Mouse (Mus musculus) brain, adult 2 months (tissue): Measurements from ENCODE around the gene Txk.

Experiments
- DNase-seq: peaks from one replicate; pipeline ENCODE4 v3.0.0; 2011; ENCODE audit warnings: low read depth, low spot score

Gene Txk

DNA sequence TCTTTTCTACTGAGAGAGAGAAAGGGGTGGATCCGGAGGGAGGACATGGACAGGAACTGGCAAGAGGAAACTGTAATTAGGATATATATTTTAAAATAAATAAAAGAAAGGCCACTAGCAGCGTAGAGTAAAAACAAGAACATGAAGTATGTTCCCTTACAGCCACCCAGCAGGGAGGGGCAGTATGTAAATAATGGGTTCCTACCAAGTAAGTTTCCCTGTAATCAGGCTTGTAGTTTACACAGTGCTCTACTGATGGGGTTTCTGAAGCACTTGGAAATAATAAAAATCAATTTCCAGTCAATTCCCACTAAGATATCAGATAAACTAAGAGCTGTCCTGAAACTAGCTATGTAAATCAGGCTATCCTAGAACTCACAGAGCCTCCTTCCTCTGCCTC lies 57.9 kb downstream of the Txk start:
- DNase-seq: no peak

DNA sequence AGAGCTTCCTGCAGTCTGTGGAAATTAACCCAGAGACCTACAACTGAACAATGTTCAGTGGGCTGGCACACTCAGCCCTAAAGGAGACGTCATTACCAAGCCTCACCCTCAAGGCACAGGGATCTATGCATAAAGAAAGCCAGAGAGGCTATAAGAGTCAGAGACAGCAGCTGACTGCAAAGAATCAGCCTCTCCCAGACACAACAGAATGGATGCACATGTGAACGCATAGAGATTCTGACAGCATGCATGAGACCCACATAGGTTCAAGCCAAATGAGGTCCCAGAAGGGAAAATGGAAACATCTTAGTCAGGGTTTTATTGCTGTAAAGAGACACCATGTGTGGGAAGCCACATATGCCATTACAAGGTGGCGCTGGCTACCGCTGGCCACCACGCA lies 62.1 kb downstream of the Txk start:
- no peak for DNase-seq

DNA sequence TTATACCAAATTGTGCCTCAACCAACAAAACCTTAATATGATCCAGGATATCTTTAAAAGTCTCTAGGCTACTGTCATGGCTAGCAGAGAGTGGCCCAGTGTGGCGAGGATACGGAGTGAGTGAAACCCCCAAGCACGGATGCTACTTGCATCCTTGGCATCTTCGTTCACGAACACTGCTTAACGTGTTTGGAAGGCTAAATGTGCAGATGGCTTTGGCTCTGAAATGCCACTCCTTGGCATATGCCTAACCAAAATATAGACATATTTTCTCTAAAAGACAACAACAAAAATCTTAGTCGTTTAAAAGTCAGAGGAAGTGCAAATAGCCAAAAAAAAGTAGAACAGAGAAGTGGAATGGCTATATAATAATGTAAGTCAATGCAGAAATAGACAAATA lies 63.0 kb downstream of the Txk start:
- peak; percentile 10 for DNase-seq

DNA sequence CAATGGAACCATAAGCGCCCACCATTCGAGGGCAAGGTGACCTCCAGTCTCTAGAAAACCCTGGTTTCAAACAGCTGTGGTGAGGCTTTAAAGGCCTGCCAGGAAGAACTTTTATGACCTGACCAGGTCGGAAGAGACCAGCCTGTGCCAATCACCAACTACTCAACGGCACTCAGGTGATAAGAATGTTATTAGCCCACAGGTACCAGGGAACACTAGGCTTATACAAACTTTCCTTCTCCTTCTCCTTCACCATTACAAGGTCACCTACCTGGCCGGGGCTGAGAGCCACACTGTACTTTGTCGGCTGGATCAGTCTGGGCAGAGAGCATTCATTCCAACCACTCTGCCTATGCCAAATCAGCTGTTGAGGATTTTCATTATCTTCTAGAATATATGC lies 71.1 kb downstream of the Txk start:
- no peak for DNase-seq

DNA sequence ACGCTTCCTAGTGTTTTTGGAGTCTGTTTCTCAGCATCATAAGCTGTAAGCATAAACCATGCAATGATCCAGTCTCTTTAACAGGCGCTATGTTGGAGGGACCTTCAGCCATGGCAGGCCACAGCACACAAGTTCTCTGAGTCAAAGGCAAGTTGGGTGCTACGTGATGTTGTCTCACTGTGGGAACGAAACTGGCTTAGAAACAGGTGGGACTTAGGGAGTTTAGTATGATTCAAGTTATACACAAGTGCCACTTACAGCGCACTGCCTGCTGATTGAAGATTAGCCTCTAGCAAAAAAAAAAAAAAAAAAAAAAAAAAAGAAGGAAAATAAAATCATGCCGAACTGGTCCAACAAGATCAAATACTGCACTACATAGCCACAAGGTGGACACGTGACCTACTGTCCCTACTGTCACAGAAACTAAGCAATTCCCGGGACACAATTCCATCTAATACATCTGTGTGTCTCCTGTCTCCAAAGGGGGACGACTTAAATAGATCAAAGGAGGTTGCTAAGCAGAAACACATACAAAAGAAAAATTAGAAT lies 77.5 kb downstream of the Txk start:
- no peak for DNase-seq

DNA sequence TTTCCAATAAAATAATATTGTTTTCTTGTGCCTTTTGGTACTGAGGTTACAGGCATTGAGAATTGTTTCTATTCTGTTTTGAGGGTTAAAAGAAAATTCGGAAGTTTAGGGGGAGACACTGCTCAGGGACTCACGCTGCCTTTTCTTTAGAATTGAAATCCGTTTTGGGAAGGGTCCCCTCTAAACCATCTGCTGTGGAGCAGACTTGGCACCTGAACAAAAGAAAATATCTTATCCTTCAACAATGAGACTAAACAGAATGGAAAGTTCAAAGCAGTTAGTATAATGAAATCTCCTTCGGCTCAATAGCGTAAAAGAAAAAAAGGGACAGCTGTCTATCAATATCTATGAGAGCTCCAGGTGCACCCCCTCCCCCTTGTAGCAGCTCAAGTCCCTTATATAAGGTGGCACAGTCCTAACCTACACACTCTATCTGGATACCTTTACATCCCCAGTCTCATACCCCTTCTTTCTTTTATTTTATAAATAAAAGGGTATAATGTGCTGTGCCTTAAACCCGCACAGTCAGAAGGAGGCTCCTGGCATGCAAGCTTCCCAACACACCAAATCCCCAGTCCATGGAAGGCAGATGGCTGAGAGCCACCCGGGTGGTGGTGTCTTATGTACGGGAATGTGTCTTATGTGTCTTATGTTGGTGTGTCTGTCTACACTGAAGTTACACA lies 81.4 kb downstream of the Txk start:
- DNase-seq: no peak

DNA sequence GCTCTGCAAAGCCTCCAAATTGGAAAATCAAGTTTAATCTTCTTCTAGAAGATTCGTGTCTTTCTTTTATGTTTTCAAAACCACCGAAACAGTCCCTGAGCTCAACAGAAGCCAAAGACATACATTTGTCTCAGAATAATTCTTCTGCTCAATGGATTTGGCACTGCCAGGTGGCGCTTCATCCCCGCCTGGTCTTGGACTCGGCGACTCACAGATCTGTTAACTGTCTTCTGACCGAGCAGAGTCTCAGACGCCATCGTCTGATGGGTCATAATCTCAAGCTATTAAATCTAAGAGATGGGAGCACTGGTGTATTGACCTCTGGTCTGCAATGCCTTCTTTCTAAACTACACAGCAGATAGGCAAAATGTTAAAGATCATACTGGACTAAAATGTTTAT lies 84.2 kb downstream of the Txk start:
- DNase-seq: no peak

DNA sequence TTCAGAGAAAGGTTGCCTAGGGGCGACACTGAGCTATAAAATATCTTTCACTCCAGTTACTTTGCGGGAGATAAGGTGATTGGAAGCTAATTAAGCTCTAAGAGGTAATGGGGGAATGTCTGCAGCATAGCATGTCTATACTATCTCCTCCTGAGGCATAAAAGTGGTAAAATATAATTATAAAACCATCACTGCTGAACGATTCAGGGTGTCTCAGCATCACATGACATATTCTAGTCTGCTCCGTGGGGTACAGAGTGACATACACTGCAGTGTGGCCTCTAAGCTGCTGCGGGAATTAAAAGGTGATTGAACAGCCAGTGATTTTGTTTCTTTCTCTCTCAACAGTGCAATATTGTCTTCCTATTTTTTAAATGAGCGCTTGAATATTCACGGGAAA lies 86.1 kb downstream of the Txk start:
- DNase-seq: no peak

DNA sequence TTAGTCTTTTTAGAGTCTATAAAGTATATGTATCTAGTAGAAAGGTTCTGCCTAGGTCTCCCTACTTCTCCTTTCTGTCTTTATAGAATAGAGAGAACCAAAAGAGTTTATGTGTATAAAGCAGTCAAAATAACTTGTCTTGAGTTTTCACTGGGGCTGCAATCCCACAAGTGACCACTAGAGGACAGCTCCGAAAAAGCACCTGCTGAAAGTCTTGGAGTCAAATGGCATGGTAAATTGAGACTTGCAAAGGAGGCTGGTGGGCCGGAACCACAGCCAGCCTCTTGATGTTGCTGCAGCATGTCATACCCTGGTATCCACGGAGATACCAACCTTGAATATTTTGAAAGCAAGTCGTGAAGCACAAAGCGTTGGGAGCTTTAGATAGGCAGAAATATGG lies 87.3 kb downstream of the Txk start:
- peak; percentile 67 for DNase-seq

DNA sequence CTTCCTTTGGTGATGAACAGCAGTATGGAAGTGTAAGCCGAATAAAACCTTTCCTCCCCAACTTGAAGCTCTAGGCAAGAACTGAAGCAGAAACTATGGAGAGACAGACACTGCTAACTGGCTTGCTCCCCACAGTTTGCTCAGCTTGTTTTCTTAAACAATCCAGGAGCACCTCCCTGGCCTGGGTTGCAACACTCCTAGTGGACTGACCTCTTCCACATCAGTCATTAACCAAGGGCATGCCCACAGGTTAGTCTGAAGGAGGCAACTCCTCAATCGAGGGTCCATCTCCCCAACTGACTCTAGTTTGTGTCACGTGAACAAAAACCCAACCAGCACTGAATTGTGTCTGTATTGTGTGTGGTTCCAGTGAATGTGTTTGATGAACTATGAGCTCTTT lies 87.7 kb downstream of the Txk start:
- DNase-seq: no peak

DNA sequence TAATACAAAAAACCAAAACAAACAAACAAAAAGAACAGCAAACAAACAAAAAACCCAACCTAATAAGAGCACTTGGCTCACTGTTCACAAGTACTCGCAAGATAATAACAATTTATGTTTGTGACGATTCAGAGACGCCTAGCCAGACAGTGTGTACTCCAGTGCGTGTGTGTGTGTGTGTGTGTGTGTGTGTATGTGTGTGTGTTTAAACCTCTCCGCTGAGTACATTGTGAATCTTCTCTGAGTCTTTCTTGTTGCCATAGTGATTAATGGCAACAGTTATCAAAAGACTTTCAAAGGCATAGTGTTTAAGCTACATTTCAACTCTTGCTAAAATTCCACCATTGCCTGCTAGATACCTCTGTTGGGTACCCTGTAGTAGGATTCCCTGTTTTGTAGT lies 88.5 kb downstream of the Txk start:
- DNase-seq: peak; percentile 6

DNA sequence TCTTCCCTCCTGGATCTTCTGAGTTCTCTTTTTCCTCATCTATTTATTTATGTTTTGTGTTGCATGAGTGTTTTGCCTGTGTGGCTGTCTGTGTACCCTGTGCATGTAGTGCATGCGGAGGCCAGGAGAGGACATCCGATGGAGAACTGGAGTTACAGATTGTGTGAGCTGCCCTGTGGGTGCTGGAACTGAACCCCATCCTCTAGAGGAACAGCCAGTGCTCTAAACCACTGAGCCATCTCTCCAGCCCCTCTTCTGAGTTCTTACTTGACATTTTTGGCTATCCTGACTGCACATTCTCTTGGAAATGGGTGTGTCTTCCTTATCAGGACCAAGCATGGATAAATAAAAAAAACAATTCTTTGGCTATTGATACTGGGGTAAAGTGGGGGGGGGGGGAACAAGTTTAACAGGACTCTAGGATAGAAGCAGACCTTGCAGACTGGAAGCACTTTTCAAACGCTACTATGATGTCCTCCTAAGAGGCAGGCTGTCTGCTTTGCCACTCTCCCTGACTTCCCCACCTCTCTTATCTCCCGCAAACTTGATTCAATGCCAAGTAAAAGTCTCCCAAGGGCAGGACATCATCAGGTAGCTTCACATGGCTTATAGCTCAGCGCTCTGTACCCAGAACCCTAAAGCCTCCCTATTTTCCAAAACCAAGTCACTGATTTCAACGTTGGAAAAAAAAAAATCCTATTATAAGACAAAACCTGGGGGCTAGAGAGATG lies 91.4 kb downstream of the Txk start:
- no peak for DNase-seq

DNA sequence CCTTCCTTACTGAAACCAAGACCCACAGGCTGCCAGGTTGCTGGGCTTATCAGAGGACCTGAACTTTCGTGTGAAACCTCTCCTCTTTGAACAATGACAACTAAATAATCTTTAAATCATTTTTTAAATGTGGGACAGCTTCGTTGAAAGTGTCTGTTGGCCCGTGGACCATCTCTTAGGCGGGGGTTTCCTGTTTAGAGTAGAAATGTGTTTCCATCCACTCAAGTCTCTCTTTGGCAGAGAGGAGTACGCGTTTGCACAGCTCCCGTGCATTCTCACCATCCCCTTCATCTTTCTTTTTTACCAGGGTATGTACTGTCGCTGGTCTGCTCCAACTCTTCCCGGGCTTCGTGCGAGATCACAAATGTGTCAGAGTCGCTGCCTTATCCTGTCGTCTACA lies 94.2 kb downstream of the Txk start:
- no peak for DNase-seq

DNA sequence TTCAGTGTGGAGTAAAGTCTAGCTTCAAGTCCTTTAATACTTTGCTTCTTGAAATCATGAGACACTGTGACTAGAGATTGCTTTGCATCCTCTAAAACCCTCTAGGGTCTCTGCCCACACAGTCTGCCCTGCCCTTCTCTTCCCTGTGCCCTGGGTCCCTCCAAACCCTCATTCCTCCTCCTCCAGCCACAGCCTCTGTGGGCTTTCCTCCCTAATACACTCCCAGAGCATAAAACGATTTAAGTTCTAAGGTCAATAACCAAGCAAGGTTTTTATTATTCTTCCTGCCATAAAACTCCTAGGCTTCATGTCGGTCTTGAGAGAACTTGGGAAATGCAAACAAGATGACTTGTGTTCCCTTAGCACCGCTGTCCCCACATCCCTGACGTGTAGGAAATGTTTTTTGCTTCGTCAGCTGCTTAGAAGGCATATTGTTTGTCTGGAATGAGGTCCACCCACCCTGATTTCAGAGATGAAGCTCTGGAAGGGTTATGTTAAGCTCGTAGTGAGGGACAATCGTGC lies 96.2 kb downstream of the Txk start:
- DNase-seq: no peak

DNA sequence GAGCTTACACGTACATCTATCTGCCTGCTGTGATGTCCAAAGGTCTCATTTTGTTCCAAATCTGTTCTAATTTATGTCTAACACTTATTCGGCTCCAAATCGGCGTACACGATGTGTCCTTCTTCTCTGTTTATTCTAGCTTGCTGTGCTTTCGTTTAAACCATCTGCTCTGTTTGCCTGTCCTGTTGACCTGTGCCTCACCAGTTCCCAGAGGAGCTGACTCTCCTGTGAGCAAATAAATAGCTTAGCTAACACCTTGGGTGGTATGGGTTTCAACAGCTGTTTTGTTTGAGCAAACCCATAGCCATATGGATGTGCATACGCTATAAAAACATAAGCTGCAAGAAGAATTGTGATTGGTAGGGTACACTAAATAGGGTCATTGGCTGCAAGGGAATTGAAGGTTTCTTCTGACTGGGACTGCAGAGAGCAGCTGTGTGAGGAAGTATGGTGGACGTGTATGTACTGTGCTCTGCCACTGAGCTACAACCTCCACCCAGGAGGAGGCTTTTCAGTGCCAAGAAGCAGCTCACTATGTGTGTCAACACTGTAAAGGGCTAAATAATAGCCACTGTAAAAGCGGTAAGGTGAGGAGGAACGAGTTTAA lies 99.4 kb downstream of the Txk start:
- DNase-seq: no peak

DNA sequence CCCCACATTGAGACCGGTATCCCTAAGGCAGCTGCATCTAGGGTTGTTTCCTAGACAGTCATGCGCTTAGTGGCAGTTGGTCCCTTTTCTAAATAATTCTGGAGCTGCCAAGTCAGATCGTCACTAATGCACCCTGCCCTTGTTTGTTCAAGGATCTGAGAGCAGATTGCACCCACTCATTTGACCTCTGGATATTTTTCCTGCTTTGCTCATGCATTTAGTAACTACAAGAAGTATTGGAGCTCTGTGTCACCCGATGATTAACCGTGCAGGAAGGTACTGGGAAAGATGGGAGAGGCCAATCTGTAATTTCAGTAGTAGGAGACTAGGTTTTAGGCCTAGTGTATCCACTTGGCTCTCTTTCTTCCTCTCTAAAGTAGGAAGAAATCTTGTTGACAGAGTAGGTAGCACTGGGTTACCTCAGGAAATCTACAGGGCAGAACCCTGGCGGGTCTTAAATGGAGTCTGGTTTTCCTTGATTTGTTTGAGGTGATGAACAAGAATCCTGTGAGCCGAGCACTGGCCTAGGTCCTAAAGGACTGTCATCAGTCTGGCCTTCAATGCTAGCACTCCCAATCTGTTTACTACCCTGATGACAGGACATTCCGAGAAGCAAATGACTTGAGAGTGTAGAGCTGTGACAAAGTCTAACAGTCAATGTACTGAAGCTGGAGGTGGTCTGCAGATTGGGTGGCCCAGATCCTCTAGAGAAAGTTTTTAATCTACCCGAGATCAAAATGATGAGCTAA lies 103.4 kb downstream of the Txk start:
- no peak for DNase-seq

DNA sequence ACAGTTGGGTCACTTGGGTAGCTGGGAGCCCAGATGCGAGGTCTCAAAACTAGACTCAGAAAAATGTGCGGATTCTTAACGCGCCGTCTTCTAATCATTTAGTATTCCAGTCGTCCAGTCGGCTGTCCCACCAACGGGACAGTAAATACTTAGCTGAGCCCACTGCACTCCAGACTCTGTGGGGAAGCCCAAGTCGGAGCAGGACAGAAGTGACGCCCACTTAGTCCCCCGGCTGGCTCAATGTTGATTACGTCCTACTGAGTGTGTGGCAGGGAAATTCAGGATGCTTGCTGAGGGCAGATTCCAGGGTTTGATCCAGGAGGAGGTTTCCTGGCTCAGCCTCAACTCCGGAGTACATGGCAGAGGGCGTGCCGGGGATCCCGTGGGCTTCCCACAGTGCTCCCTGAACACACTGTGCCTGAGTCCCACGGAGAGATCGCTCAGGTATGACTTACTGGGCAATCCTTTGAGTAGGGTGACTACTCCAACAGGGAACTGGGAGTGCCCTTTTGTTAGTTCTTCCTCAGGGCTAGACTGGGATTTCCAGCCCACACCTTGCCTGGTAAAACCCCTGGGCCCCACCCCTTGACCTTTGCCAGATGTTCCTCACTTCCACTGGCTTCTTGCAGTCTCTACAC lies 104.5 kb downstream of the Txk start:
- no peak for DNase-seq

DNA sequence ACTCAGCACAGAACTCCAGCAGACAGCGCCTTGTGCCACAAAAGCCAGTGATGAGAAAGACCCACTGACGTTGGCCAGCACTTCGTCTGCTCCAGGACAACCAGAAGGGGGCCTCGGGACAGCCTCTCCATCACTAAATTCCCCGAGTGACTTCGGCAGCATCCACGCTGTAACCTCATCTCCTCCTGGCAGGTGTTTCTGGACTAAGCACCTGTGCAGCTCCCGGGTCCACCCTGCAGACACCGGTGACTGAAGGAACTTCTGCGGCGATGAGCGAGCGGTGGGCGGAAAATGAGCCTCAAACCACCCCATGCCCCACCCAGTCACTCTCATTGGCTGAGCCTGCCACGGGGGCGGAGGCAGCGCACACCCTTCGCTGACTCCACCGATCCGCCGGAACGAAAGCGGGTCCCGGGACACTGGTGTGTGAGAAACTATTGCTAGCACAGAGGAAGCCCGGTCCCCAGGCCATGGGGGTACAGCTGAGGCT lies 105.1 kb downstream of the Txk start, which contains the start of gene Nipal1:
TSS of gene Nipal1 (plus strand) at position 378 of the 490 bp plus-strand sequence.
- DNase-seq: peak; percentile 35

DNA sequence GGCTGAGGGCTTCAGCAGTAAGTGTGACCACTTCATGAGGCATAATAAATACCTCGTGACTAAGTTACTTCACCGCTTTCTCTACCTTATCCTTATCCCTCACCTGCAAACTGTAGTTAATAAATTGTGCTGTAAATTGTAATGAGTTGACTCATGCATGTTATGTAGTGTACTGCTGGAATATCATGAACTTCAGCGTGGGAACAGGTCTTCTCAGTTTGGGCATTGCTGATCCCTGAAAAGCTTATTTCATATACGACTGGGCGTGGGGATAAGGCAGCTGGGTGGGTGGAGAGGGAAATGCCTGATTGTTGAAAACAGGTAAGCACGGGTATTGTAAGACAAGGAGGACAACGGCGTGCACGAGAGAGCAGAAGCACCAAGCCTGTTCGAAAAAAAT lies 105.6 kb downstream of the Txk start:
- DNase-seq: no peak

DNA sequence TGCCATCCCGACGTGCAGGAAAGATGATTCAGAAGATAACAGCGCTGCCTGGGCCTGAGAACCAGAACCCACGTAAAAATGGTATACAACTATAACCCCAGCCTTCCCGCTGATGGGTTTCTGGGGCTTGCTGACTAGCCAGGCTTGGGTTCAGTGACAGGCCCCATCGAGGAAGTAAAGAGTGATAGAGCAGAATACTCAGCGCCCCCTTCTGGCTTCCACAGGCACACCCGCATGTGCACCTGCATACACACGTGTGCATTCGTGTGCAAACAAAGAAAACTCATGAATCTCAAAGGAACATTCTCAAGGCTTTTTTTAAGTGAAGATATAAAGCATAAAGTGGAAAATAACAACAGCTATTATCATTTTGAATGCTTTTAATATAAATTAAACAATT lies 106.4 kb downstream of the Txk start:
- DNase-seq: peak; percentile 5
